Mouse (Mus musculus): Measurements from ENCODE around the gene Lyz1.
"Not testable (repeated sequence)": the region's sequence is repeated elsewhere in the genome, so short reads cannot be mapped to it uniquely, and the experiment has no call there.

Lyz1 gene

DNA sequence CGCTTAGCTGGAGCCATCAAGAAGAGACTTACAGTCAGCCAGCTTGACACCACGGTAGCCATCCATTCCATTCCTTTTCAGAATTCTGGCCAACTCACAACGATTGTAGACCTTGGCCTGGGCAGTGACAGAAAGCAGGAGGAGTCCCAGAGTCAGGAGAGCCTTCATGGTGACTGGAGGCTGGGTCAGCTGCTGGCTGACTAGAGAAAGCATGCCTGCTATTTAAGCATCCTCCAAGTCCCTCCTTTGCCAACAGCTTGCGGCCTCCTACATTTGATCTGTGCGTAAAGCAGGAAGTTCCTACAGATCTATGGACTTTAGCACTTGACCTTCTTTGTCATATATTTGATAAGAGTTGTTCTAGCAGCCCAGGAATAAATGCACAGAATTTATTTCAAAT, at the start of gene Lyz1:
Gene Lyz1, minus strand, starts transcription at position 198 of the 400 bp plus-strand sequence.
- DNase-seq = no peak

GRCm38 (mm10) chr10:117342406-117342805, 49.7 kb upstream of the Lyz1 start:
- DNase-seq = no peak

- DNase-seq = no peak
Measured at GRCm38 (mm10) chr10:117341029-117341428, 48.4 kb upstream of the Lyz1 start.

DNA sequence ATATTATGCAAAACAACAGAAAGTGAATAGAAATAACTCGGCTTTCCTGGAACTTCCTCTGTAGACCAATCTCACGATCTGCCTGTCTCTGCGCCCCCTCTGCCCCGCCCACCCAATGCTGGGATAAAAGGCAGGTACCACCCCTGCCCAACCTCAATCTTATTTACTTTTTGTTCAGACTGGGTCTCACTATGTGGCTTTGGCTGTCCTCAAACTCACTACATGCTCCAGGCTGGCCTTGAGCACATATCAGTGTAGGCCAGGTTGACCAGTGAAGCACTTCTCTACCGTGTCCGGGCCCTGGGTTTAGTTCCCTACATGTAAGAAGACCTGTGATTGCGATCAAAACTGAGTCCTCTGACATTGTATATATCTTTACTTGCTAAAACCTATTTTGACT, 46.6 kb upstream of the Lyz1 start:
- DNase-seq = no peak

DNA sequence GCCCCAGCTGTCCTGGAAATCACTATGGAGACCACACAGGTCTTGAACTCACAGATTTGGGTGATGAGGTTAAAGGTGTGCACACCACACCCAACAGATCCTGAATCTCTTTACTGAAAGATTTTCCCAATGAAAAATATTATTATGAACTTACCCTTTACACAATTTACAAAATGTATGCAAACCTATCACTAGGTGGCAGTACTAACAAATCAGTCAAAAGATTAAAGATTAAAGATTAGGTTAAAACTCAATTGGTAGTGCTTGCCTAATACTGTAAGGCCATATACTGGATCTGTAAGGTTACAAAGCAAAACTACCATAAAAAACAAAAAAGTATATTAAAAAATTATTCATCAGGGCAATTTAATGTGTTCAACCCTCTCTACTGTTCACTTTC, 45.3 kb upstream of the Lyz1 start:
- DNase-seq = no peak

GRCm38 (mm10) chr10:117335649-117336048, 43.0 kb upstream of the Lyz1 start:
- DNase-seq = no peak

GRCm38 (mm10) chr10:117330521-117330920, 37.9 kb upstream of the Lyz1 start:
- no peak for DNase-seq

DNA sequence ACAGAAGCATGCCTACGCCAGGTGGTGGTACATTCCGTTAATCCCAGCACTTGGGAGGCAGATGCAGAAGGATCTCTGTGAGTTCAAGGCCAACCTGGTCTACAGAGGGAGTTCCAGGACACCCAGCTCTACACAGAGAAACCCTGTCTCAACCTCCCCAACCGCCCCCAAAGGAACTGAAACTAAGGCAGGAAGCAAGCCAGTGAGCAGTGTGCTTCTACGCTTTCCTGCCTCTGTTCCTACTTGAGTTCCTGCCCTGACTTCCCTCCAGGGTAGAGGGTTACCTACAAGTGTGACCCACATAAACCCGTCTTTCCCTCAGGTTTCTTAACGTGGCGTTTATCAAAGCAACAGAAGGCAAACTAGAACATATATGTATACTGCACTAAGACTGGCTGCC, 31.1 kb upstream of the Lyz1 start:
- DNase-seq = no peak

DNA sequence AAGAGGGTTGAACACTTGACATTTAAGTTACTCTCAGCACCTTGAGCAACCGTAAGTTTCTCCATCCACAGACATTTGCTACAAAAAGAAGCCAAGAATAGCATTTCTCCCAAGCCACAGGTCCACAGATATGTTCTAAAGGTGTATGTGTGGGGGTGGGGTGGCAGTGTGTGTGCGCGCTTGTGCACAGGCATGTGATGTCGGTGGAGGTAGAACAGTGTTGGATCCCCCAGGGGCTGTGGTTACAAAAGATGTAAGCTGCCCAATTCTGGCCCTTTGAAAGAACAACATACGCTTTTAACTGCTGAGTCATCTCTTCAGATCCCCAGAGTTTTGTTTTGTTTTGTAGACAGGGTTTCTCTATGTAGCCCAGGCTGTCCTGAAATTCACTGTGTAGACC, 30.0 kb upstream of the Lyz1 start:
- DNase-seq = no peak

DNA sequence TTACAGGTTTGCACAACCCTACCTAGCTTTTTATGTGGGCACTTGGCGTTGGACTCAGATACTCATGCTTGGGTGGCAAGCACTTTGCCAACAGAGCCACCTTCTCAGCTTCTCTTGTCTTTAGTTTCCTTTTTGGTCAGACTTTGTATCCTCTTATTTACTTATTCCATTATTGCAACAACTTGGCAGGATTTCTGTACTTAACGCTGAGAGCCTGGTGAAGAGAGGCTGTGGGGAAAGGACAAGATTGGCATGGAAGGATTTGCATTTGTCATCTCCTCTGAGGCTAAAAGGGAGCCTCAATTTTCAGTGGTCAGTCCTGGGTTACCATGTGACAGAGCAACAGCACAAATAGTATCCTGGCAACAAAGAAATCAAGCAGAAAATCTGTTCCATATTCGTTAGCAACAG, 27.9 kb upstream of the Lyz1 start:
- no peak for DNase-seq

DNA sequence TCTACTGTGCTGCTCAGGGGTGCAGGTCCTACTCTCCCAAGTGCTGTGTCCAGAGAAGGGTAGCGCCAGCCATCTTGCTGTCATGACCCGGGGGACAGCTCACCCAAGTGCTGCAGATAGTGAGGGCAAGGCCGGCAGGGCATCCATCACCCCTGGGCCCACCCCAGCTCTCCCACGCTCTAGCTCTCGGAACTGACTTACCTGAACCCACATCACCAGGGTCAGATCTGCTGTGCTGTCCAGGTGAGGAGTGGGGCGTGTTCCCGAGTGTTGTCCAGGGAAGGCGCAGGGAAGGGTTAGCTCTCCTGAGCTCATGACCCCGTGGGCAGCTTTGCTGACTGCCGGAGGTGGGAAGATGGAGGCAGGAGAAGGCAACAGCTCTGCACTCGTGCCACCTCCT, 23.7 kb upstream of the Lyz1 start:
- no peak for DNase-seq

- DNase-seq = no peak
Measured at GRCm38 (mm10) chr10:117313133-117313532, 20.5 kb upstream of the Lyz1 start.

DNA sequence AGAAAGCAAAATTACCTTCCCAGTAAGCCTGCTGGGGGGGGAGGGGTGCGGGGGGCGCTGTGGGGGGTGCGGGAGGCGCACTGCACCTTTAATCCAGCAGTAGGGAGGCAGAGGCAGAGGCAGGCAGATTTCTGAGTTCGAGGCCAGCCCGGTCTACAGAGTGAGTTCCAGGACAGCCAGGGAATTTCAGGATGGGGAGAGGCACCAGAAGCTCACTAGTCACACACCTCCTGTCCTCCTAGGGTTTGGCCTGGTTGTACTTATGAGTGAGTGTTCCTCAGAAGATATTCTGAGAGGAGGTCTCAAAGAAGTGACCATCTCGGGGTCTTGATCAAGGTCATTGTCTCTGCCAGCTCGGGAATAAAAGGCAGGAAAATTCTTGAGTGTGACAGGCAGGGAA, 19.5 kb upstream of the Lyz1 start:
- DNase-seq = no peak

DNA sequence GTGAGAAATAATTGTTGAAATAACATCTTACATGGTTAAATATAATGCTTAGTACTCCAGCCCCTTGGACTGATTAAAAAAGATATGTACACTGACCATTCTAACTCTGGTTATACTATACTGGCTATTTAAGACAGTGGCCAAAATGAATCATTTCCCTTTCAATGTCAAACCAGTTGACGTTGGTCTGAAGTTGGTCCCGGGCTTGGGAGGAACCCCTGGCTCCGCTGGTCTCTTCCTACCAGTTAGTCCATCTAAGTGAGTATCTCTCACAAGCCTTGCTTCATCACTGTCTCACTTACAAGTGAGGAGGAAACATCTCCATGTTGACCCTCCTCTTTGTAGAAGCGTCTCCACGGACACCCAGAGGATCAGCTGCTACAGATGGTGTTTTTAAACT, 11.7 kb upstream of the Lyz1 start:
- no peak for DNase-seq

DNA sequence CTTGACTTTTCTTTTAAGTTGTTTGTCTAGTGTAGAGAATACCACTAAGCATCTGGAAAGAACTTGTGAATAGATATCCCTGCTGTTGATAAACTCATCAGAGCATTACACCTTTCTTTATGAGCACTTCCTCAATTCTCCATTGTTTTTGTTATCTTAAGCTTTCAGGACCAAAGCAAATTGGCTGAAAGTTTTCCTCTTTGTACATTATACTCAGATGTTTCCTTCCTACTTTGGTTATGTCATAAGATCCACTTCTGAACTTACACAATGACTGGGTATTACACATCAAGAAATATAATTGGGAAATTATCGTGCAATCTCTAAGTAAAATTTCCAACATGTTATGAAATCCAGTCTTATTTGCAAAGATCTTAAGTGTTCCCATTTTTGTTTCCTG, 9.0 kb upstream of the Lyz1 start:
- no peak for DNase-seq

GRCm38 (mm10) chr10:117299901-117300520, 7.3 kb upstream of the Lyz1 start:
- DNase-seq = no peak

GRCm38 (mm10) chr10:117299106-117299505, 6.4 kb upstream of the Lyz1 start:
- no peak for DNase-seq

DNA sequence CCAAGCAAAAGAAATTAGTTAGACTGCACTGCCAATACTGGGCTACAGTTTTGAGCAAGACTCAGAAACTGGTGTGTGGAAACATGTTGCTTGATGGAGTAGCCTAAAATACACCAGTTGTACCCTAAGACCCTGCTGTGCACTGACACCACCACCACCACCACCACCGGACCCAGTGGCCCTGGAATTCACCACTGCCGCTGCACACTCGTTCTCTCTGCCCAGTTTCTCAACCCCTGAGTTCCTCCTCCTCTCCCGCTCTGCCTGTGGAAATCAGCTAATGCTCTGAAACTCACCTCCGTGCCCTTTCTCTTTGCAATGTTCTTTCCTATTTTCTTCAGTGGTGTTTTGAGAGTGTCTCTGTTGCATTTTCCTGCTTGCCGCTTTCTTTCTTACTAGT, 5.7 kb upstream of the Lyz1 start:
- DNase-seq = no peak

DNA sequence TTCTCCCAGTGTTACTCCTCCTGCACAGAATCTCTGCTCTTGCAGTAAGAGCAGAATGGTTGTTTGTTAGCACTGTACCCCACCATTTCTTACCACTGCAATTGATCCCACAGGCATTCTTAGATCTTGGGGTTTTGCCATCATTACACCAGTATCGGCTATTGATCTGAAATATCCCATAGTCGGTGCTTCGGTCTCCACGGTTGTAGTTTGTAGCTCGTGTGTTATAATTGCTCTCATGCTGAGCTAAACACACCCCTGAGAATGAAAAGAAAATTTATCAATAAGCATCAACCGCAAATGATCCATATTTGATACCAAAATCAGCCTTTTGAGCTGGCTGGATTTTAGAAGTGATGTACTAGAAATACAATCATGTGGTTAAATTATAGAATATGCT, 1.7 kb downstream of the Lyz1 start:
- DNase-seq = not testable (repeated sequence)

GRCm38 (mm10) chr10:117290046-117290870, 2.4 kb downstream of the Lyz1 start:
- DNase-seq = no peak

DNA sequence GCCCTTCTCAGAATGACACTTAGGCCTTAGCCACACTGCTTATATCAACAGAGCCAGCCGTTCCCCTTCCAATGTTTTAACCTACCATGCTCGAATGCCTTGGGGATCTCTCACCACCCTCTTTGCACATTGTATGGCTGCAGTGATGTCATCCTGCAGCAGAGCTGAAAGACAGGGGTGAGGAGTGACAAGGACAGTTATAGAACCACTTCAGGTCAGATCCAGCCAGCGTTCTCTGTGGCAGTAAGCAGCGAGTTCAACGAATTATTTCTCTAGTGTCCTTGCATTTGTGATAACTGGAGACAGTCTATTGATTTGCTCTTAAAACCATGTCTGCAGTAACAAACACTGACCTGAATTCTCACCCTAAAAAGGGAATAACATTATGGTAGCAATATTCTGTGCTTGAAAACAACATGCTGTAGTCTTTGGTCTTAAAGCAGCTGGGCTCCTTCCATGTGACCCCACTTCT, 3.6 kb downstream of the Lyz1 start:
- DNase-seq = not testable (repeated sequence)

DNA sequence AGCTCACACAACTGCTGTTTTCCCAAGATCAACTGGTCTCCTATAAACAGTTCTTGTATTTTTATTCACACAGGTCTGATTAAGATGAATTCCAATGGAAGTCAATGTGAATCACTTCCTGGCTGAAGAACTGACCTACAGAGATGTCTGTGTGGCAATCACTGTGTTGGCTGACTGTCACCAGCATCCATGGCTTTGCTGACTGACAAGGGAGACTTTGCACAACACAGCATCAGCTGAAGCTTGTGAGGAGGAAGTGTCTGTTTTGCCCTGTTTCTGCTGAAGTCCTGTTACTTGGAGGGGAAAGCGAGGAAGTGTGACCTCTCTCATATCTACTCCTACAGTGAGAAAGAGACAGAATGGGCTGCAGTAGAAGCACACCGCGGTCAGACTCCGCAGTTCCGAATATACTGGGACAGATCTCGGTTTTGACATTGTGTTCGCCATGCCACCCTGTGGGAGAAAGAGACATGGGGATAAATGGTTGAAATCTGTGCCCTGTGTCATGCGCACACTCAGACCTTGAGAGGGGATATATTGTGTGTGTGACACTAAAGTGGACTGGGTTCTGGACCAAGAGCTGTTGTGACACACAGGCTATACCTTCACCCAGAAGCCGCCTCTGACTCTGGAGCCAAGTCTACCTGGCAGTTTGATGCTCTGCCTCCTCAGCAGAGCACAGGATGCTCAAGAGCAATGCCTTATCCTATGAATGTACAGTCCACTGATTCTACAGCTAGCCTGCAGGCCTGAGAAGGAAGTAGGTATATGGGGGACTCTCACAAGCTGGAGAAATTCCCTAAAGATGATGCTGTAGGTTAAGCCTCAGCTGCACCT, 4.3 kb downstream of the Lyz1 start:
- DNase-seq = no peak

- DNase-seq = no peak
Measured at GRCm38 (mm10) chr10:117287226-117287850, 5.3 kb downstream of the Lyz1 start.
